Mouse (Mus musculus) lung, adult 2 months (tissue): ENCODE measurements at regions not wholly inside any gene's neighbourhood (a gene's known extent, or its start where the extent isn't known, plus 50 kb on each side); places are given as distances from the start of the nearest gene placed in this dataset.

Experiments used
- CTCF ChIP-seq: fragments of 200-500 bp; IDR thresholded peaks from 2 replicates; pipeline ENCODE4 v1.5.1; 2011; ENCODE audit warnings: mild to moderate bottlenecking, low read length, control low read depth; ENCODE audit not compliant: insufficient read depth
- POLR2A ChIP-seq: fragments of 200-500 bp; IDR thresholded peaks from 2 replicates; pipeline ENCODE4 v1.6.1; 2011; ENCODE audit warnings: low read depth, mild to moderate bottlenecking, control low read depth, low read length, borderline replicate concordance; ENCODE audit errors: extremely low read depth

- TF ChIP-seq POLR2A (no peak), CTCF (no peak)
Measured at GRCm38 (mm10) chr3:56261800-56262561, 78.5 kb upstream of the Nbea start.
